7 mouse cellular contexts compared by ENCODE assay signal in the genomic region with DNA sequence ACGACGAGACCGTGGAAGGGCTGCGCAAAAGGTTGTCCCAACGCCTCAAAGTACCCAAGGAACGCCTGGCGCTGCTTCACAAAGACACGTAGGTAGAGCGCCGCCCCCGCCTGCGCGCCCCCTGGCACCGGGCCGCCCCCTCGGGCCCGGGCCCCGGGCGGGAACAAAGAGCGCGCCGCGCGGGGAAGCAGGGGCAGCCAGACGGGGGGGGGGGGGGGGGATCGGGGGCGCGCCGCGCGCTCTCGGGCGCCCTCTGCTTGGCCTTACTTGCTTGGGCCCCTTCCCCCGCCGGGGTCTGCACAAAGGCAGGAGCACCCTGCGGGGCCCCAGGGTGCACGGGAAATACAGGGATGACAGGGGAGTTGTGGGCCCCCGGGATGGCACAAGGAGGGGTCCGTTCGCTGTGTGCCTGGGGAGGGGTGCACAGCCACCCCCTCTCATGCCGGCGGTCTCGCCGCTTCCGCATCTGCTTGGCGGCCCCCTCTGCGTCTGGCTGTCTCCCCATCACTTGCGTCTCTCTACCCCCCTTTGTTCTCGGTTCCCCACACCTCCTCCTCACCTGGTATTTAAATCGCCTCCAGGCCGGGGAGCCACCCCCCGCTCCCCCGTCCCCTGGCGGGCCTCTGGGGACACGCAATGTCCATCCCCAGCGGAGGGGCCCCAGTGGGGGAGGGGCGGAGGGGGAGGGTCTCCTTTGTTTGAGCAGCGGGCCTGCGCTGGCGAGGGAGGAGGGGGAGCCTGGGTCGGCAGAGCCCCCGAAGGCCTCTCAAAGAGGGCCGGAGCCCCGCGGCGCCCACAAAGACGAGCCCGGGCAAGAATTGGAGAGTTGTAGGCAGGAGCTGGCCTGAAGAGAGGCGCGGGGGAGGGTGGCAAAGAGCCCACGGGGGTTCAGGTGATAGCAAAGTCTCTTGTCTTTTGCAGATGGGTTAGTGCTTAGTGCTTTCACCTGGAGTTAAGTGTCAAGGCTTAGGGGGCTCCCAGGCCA. TPM values are rescaled to one million over a fixed set of nuclear protein-coding genes. Genes with fewer than 3 reads are reported as not detected.
DNase-seq lines count a peak whose midpoint lies in the region; ATAC-seq and TF ChIP-seq lines count a peak whose summit lies in the region.

No protein-coding gene starts in this region.

- in situ Hi-C loops in ES-E14 (cut with MboI; ENCODE audit: low sequenced_read_pairs in 2 of 2, unreplicated experiment in 2 of 2) = no loop called here

- peak; percentile 1; the same call in 1 of the 2 replicates for ATAC-seq in midbrain, embryonic 14.5 days (ENCODE audit: low FRiP score, low TSS enrichment)

- H3K9me3 ChIP-seq in ES-E14 (ENCODE audit: control insufficient read depth, insufficient read depth, low read depth, low read length) = no peaks in the 10 kb centered on the region
- no peaks in the 10 kb centered on the region for H3K9me3 ChIP-seq in limb, embryonic 10.5 days (replicated peaks)
- H3K9me3 ChIP-seq in midbrain, embryonic 14.5 days (ENCODE audit: control insufficient read depth, low read length) = no peaks in the 10 kb centered on the region

- no peaks in the 10 kb centered on the region for H3K27me3 ChIP-seq in limb, embryonic 10.5 days (ENCODE audit: low read depth, poor library complexity, severe bottlenecking)
- no peaks in the 10 kb centered on the region for H3K27me3 ChIP-seq in midbrain, embryonic 14.5 days (ENCODE audit: control insufficient read depth, insufficient read depth, low read length)
- H3K27me3 ChIP-seq in testis, adult 2 months (ENCODE audit: control insufficient read depth, insufficient read depth, low read length) = no peaks in the 10 kb centered on the region

- TF ChIP-seq POLR2A in testis, adult 2 months (IDR thresholded peaks at IDR 0.05; ENCODE audit: control insufficient read depth, low read depth, low read length) = no peak

- intact Hi-C loops in heart, postnatal 14 days (cut with DNase I) = no loop called here

- peaks cover 48% of the 10 kb centered on the region for H3K36me3 ChIP-seq in ES-E14 (ENCODE audit: control insufficient read depth, insufficient read depth, low read length, poor library complexity, severe bottlenecking)
- H3K36me3 ChIP-seq in limb, embryonic 10.5 days = peaks cover 81% of the 10 kb centered on the region
- peaks cover 52% of the 10 kb centered on the region for H3K36me3 ChIP-seq in midbrain, embryonic 14.5 days (ENCODE audit: control insufficient read depth, insufficient read depth, low read length)
- H3K36me3 ChIP-seq in testis, adult 2 months (ENCODE audit: control insufficient read depth, insufficient read depth, low read length) = no peaks in the 10 kb centered on the region; the same call in 1 of the 2 replicates

- WGBS in limb, embryonic 10.5 days = under 1% methylated on average over 65 of the region's 71 CpGs
- WGBS in midbrain, embryonic 14.5 days = under 1% methylated on average over 51 of the region's 71 CpGs

- H3K4me2 ChIP-seq in midbrain, embryonic 14.5 days (ENCODE audit: low read length) = peak overlapping the region; percentile 98

- H3K4me1 ChIP-seq in ES-E14 (ENCODE audit: control insufficient read depth in 2 of 2, insufficient read depth in 2 of 2, low read length in 2 of 2, poor library complexity in 1 of 2) = peaks cover 0 to 40% of the 10 kb centered on the region in 2 experiments; a peak in 2 of 4 replicates
- peaks cover 64% of the 10 kb centered on the region for H3K4me1 ChIP-seq in limb, embryonic 10.5 days
- peaks cover 28% of the 10 kb centered on the region for H3K4me1 ChIP-seq in midbrain, embryonic 14.5 days (ENCODE audit: control insufficient read depth, insufficient read depth, low read length)
- H3K4me1 ChIP-seq in testis, adult 2 months (ENCODE audit: control insufficient read depth, insufficient read depth, low read length) = peaks cover 44% of the 10 kb centered on the region

- peak; percentile 80 for DNase-seq in CD4-positive helper T cell, adult 2 months (ENCODE audit: low read depth, low spot score)
- DNase-seq in ES-E14 (ENCODE audit: low read depth, low spot score) = no peak
- peak; percentile 91 for DNase-seq in embryo, embryonic 11 days
- DNase-seq in heart, postnatal 14 days = peak; percentile 64 to 68
- peak; percentile 91 for DNase-seq in limb, embryonic 10.5 days (ENCODE audit: low spot score)
- DNase-seq in midbrain, embryonic 14.5 days = peak; percentile 89

- peak overlapping the region; percentile 75 for H3K27ac ChIP-seq in ES-E14 (ENCODE audit: insufficient read depth, low read depth, low read length, poor library complexity, severe bottlenecking)
- H3K27ac ChIP-seq in limb, embryonic 10.5 days = peak overlapping the region; percentile 100
- H3K27ac ChIP-seq in midbrain, embryonic 14.5 days (replicated peaks; ENCODE audit: low read depth, low read length) = peak overlapping the region; percentile 100
- H3K27ac ChIP-seq in testis, adult 2 months (ENCODE audit: control insufficient read depth, insufficient read depth, low read depth, low read length) = peak overlapping the region; percentile 78

- no peak for TF ChIP-seq CTCF in testis, adult 2 months (IDR thresholded peaks at IDR 0.05; ENCODE audit: control insufficient read depth, insufficient read depth, insufficient replicate concordance, low read depth, low read length)

- H3K9ac ChIP-seq in ES-E14 (ENCODE audit: insufficient read depth, low read depth, low read length, poor library complexity, severe bottlenecking) = peak overlapping the region; percentile 83
- peak overlapping the region; percentile 100 for H3K9ac ChIP-seq in midbrain, embryonic 14.5 days (replicated peaks; ENCODE audit: low read length)

- H3K4me3 ChIP-seq in ES-E14 (ENCODE audit: insufficient read depth in 1 of 2, low read depth in 1 of 2, low read length in 2 of 2, poor library complexity in 1 of 2, severe bottlenecking in 1 of 2) = peak overlapping the region; percentile 80 to 89
- peak overlapping the region; percentile 93 for H3K4me3 ChIP-seq in limb, embryonic 10.5 days
- peak overlapping the region; percentile 99 for H3K4me3 ChIP-seq in midbrain, embryonic 14.5 days (replicated peaks; ENCODE audit: low read depth, low read length)
- H3K4me3 ChIP-seq in testis, adult 2 months (ENCODE audit: control insufficient read depth, low read depth, low read length) = peak overlapping the region; percentile 90

TF ChIP-seq in ES-E14, 5 proteins besides CTCF, POLR2A, EP300 and RAD21:
- TF ChIP-seq ZC3H11A (IDR thresholded peaks at IDR 0.05; ENCODE audit: borderline replicate concordance, low read depth, low read length) = no peak
- TF ChIP-seq HCFC1 (IDR thresholded peaks at IDR 0.05; ENCODE audit: borderline replicate concordance, insufficient read depth, low read length) = no peak
- TF ChIP-seq MAFK (IDR thresholded peaks at IDR 0.05; ENCODE audit: insufficient read depth, low read depth, low read length) = no peak
- TF ChIP-seq CHD2 (IDR thresholded peaks at IDR 0.05; ENCODE audit: low read depth, low read length) = no peak
- no peak for TF ChIP-seq ZNF384 (IDR thresholded peaks at IDR 0.05; ENCODE audit: low read depth, low read length)

RNA-seq across cellular contexts. Expression of a gene that starts 2.4 kb away (rescaled TPM):
- 38.3 and 42.6 TPM in 2 replicates for total RNA-seq in ES-E14 (2012; rRNA removed)
- 100 to 1,000 TPM; 158 to 178 TPM for total RNA-seq in heart, postnatal 14 days (2021)
- 26.2 and 27.1 TPM in 2 replicates for polyA plus RNA-seq in limb, embryonic 10.5 days (2016; fragmentation: Nextera tagmentation; extraction: Ambion mirVana)
- 62.6 and 65.6 TPM in 2 replicates for polyA plus RNA-seq in midbrain, embryonic 14.5 days (2014; fragmentation: Nextera tagmentation; extraction: Ambion mirVana)
- polyA plus RNA-seq in testis, adult 2 months (2012; rRNA removed) = 70.1 and 79.2 TPM in 2 replicates

RNA-seq across cellular contexts. Expression of a gene that starts 9.9 kb away (rescaled TPM):
- total RNA-seq in ES-E14 (2012; rRNA removed) = 20.9 and 41.0 TPM in 2 replicates
- 1 to 10 TPM; 3.0 to 3.3 TPM for total RNA-seq in heart, postnatal 14 days (2021)
- polyA plus RNA-seq in limb, embryonic 10.5 days (2016; fragmentation: Nextera tagmentation; extraction: Ambion mirVana) = 3.3 and 4.7 TPM in 2 replicates
- polyA plus RNA-seq in midbrain, embryonic 14.5 days (2014; fragmentation: Nextera tagmentation; extraction: Ambion mirVana) = 78.9 and 101 TPM in 2 replicates
- 3.8 and 5.1 TPM in 2 replicates for polyA plus RNA-seq in testis, adult 2 months (2012; rRNA removed)

RNA-seq across cellular contexts. Expression of a gene that starts 12.1 kb away (rescaled TPM):
- 217 and 226 TPM in 2 replicates for total RNA-seq in ES-E14 (2012; rRNA removed)
- total RNA-seq in heart, postnatal 14 days (2021) = 1,000 to 10,000 TPM; 1,168 to 1,183 TPM
- 487 and 503 TPM in 2 replicates for polyA plus RNA-seq in limb, embryonic 10.5 days (2016; fragmentation: Nextera tagmentation; extraction: Ambion mirVana)
- 407 and 480 TPM in 2 replicates for polyA plus RNA-seq in midbrain, embryonic 14.5 days (2014; fragmentation: Nextera tagmentation; extraction: Ambion mirVana)
- 241 and 347 TPM in 2 replicates for polyA plus RNA-seq in testis, adult 2 months (2012; rRNA removed)

RNA-seq across cellular contexts. Expression of a gene that starts 15.3 kb away (rescaled TPM):
- total RNA-seq in ES-E14 (2012; rRNA removed) = 69.6 and 105 TPM in 2 replicates
- 10 to 100 TPM; 40.4 to 64.3 TPM for total RNA-seq in heart, postnatal 14 days (2021)
- 90.7 and 129 TPM in 2 replicates for polyA plus RNA-seq in limb, embryonic 10.5 days (2016; fragmentation: Nextera tagmentation; extraction: Ambion mirVana)
- polyA plus RNA-seq in midbrain, embryonic 14.5 days (2014; fragmentation: Nextera tagmentation; extraction: Ambion mirVana) = 295 and 421 TPM in 2 replicates
- 105 and 127 TPM in 2 replicates for polyA plus RNA-seq in testis, adult 2 months (2012; rRNA removed)

RNA-seq across cellular contexts. Expression of a gene that starts 22.2 kb away (rescaled TPM):
- total RNA-seq in ES-E14 (2012; rRNA removed) = 25.4 and 31.2 TPM in 2 replicates
- 1 to 10 TPM; 3.8 to 4.7 TPM for total RNA-seq in heart, postnatal 14 days (2021)
- polyA plus RNA-seq in limb, embryonic 10.5 days (2016; fragmentation: Nextera tagmentation; extraction: Ambion mirVana) = 8.7 and 13.1 TPM in 2 replicates
- polyA plus RNA-seq in midbrain, embryonic 14.5 days (2014; fragmentation: Nextera tagmentation; extraction: Ambion mirVana) = 5.7 and 9.9 TPM in 2 replicates
- 7.4 and 7.9 TPM in 2 replicates for polyA plus RNA-seq in testis, adult 2 months (2012; rRNA removed)

Comparison
In these comparisons a context has a peak if more than half of its experiments do, and no peak if none do; other contexts are left out.
1. RNA of a gene that starts 9.9 kb away (polyA plus RNA-seq): 78.9 to 101 TPM in midbrain, embryonic 14.5 days; 3.3 to 4.7 TPM in limb, embryonic 10.5 days and 3.8 to 5.1 TPM in testis, adult 2 months; every median in the first group is over 10 times any median in the second.
2. Peak in every context shown above with its lines, with median percentiles within 50 percentile points of each other: H3K27ac ChIP-seq and H3K4me3 ChIP-seq.